Mouse (Mus musculus): ENCODE results near the gene Plpp7.

Gene Plpp7

GRCm38 (mm10) chr2:32068811-32069607 is 26.3 kb upstream of the Plpp7 start:
- intact Hi-C loops (cut with DNase I) = no loop called here

GRCm38 (mm10) chr2:32070747-32071146 is 24.6 kb upstream of the Plpp7 start:
- intact Hi-C loops (cut with DNase I) = no loop called here

- intact Hi-C loops (cut with DNase I) = no loop called here
Measured at GRCm38 (mm10) chr2:32074404-32074803, 20.9 kb upstream of the Plpp7 start.

GRCm38 (mm10) chr2:32075368-32075767 is 20.0 kb upstream of the Plpp7 start:
- intact Hi-C loops (cut with DNase I) = no loop called here

GRCm38 (mm10) chr2:32077744-32078143 is 17.6 kb upstream of the Plpp7 start:
- intact Hi-C loops (cut with DNase I) = no loop called here

GRCm38 (mm10) chr2:32078522-32078921 is 16.8 kb upstream of the Plpp7 start:
- intact Hi-C loops (cut with DNase I) = no loop called here

- intact Hi-C loops (cut with DNase I) = no loop called here
Measured at GRCm38 (mm10) chr2:32079191-32079725, 16.1 kb upstream of the Plpp7 start.

GRCm38 (mm10) chr2:32080681-32081080 is 14.6 kb upstream of the Plpp7 start:
- intact Hi-C loops (cut with DNase I) = no loop called here

- intact Hi-C loops (cut with DNase I) = no loop called here
Measured at GRCm38 (mm10) chr2:32081296-32081929, 13.9 kb upstream of the Plpp7 start.

- intact Hi-C loops (cut with DNase I) = no loop called here
Measured at GRCm38 (mm10) chr2:32082229-32082628, 13.1 kb upstream of the Plpp7 start.

- intact Hi-C loops (cut with DNase I) = no loop called here
Measured at GRCm38 (mm10) chr2:32083159-32084011, 11.9 kb upstream of the Plpp7 start.

GRCm38 (mm10) chr2:32084111-32084871 is 11.0 kb upstream of the Plpp7 start, which contains the start of gene Fam78a:
Fam78a (minus strand) TSS chr2:32084857.
- intact Hi-C loops (cut with DNase I) = no loop called here

GRCm38 (mm10) chr2:32084872-32085199 is 10.5 kb upstream of the Plpp7 start:
- intact Hi-C loops (cut with DNase I) = no loop called here

GRCm38 (mm10) chr2:32085231-32085630 is 10.1 kb upstream of the Plpp7 start:
- intact Hi-C loops (cut with DNase I) = no loop called here

GRCm38 (mm10) chr2:32087606-32088005 is 7.7 kb upstream of the Plpp7 start:
- intact Hi-C loops (cut with DNase I) = no loop called here

GRCm38 (mm10) chr2:32088372-32088981 is 6.9 kb upstream of the Plpp7 start:
- intact Hi-C loops (cut with DNase I) = no loop called here

GRCm38 (mm10) chr2:32089606-32090005 is 5.7 kb upstream of the Plpp7 start:
- intact Hi-C loops (cut with DNase I) = no loop called here

GRCm38 (mm10) chr2:32090145-32090544 is 5.2 kb upstream of the Plpp7 start:
- intact Hi-C loops (cut with DNase I) = no loop called here

GRCm38 (mm10) chr2:32091956-32092355 is 3.4 kb upstream of the Plpp7 start:
- intact Hi-C loops (cut with DNase I) = no loop called here

- intact Hi-C loops (cut with DNase I) = no loop called here
Measured at GRCm38 (mm10) chr2:32094001-32094707, 1.2 kb upstream of the Plpp7 start.
